In genomic region chr5:103759489-103760424, GRCm38 (mm10) we compare ENCODE assay signal across 8 mouse cellular contexts.
DNase-seq lines count a peak whose midpoint lies in the region; ATAC-seq lines count a peak whose summit lies in the region.

No protein-coding gene starts in this region.

- H3K4me3 ChIP-seq in heart, embryonic 11.5 days (ENCODE audit: low read depth, low read length): peak overlapping the region; percentile 49

- H3K4me1 ChIP-seq in heart, embryonic 11.5 days (ENCODE audit: control insufficient read depth, insufficient read depth, low read length): peaks cover 33% of the 10 kb centered on the region

- H3K27ac ChIP-seq in heart, embryonic 11.5 days (ENCODE audit: low read depth, low read length): peak overlapping the region; percentile 71

- peaks cover 7% of the 10 kb centered on the region; the same call in 1 of the 2 replicates for H3K27me3 ChIP-seq in heart, embryonic 11.5 days (ENCODE audit: control insufficient read depth, insufficient read depth, low read length)

- peak; percentile 79 for ATAC-seq in heart, embryonic 11.5 days (replicated peaks; ENCODE audit: insufficient number of reproducible peaks, low FRiP score, low TSS enrichment)

- no peaks in the 10 kb centered on the region; the same call in 1 of the 2 replicates for H3K9me3 ChIP-seq in heart, embryonic 11.5 days (replicated peaks; ENCODE audit: control insufficient read depth, low read length)

- H3K36me3 ChIP-seq in heart, embryonic 11.5 days (ENCODE audit: control insufficient read depth, insufficient read depth, low read length): no peaks in the 10 kb centered on the region

- peak; percentile 53 for DNase-seq in adrenal gland, postnatal 14 days
- no peak for DNase-seq in adrenal gland, adult 18-20 months (ENCODE audit: low spot score in 2 of 2)
- DNase-seq in R1 (ENCODE audit: low read depth, low spot score) (peak; percentile 53), liver (peak; percentile 92)
- peak; percentile 29 for DNase-seq in retina, postnatal 1 day
- DNase-seq in urinary bladder, postnatal 10 days (ENCODE audit: low spot score): no peak
- DNase-seq in cerebellum, postnatal 25 days: no peak

- 33% methylated on average over 14 of the region's 14 CpGs for WGBS in heart, embryonic 11.5 days (ENCODE audit: insufficient replicate concordance)

- H3K4me2 ChIP-seq in heart, embryonic 11.5 days: peak overlapping the region; percentile 95

- H3K9ac ChIP-seq in heart, embryonic 11.5 days (ENCODE audit: low read depth, low read length): peak overlapping the region; percentile 77

Comparison
In these comparisons a context has a peak if more than half of its experiments do, and no peak if none do; other contexts are left out.
1. DNase-seq: peak in adrenal gland, postnatal 14 days (single experiment), R1 (single experiment), liver (single experiment) and retina, postnatal 1 day (single experiment); none in adrenal gland, adult 18-20 months (0 of 2), urinary bladder, postnatal 10 days (single experiment) and cerebellum, postnatal 25 days (0 of 2).